Mouse (Mus musculus): ENCODE results near the gene Tmem63a. TPM values are rescaled to one million over a fixed set of nuclear protein-coding genes. Genes with fewer than 3 reads are reported as not detected.

The Tmem63a gene
- total RNA-seq, 1 experiment: 14.7 TPM

DNA sequence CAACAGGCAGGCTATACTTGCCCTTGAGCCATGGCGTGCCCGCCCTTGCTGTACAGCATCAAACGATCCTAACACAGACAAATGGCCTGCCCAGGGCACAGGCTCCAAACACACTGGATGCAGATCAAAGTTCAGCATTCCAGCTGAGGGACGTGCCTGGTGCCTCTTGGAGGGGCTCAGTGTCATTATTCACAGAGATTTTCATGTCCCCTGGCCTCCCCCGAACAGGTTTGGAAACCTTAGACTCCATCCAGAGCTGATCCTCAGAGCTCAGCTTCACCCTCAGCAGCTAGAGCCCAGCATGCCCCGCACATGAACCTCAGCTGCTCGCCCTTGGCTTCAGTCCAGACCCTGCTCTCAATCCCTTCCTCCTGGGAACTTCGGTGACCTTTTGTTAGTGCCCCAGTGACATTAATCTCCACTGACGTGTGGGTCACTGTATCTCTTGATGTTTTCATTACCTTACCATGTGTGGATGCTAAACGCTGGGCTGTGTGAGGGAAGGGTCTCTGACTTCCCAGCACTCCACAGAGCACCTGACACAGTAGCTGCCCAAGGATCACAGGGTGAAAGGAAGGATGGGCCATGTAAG lies 58.5 kb downstream of the Tmem63a start:
- Histone ChIP-seq H3K4me3 (ENCODE audit: insufficient read depth in 1 of 2, low read depth in 1 of 2, low read length in 2 of 2, poor library complexity in 1 of 2, severe bottlenecking in 1 of 2) (no peak overlapping the region), H3K36me3 (ENCODE audit: control insufficient read depth, insufficient read depth, low read length, poor library complexity, severe bottlenecking) (no peaks in the 10 kb centered on the region), H3K9ac (ENCODE audit: insufficient read depth, low read depth, low read length, poor library complexity, severe bottlenecking) (no peak overlapping the region), H3K4me1 (ENCODE audit: control insufficient read depth in 2 of 2, insufficient read depth in 2 of 2, low read length in 2 of 2, poor library complexity in 1 of 2) (no peaks in the 10 kb centered on the region), H3K27ac (ENCODE audit: insufficient read depth, low read depth, low read length, poor library complexity, severe bottlenecking) (no peak overlapping the region), H3K9me3 (ENCODE audit: control insufficient read depth, insufficient read depth, low read depth, low read length) (no peaks in the 10 kb centered on the region)
- TF ChIP-seq ZNF384 (IDR thresholded peaks at IDR 0.05; ENCODE audit: low read depth, low read length): no peak
- no peak for TF ChIP-seq MAFK (IDR thresholded peaks at IDR 0.05; ENCODE audit: insufficient read depth, low read depth, low read length)
- in situ Hi-C loops (cut with MboI; ENCODE audit: low sequenced_read_pairs in 2 of 2, unreplicated experiment in 2 of 2): no loop called here
- no peak for DNase-seq (ENCODE audit: low read depth, low spot score)

DNA sequence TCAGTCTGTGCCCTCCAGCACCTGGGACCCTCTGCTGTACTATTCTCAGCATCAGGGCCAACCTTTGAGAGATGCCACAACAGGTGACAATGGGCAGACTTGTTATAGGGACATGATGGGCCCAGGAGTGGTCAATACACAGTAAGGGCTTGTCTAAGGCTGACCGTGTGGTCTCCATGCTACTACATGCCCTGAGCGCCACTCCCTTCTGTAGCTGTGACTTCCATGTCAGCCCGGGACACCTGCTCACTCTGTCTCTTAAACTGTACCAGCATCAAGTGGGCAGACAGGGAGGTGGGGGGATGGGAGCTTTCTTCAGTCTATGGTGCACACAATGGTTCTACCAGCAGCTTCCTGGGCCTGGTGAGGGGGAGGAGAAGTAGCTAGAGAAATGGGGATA lies 59.1 kb downstream of the Tmem63a start:
- no peaks in the 10 kb centered on the region for H3K9me3 ChIP-seq (ENCODE audit: control insufficient read depth, insufficient read depth, low read depth, low read length)
- H3K4me1 ChIP-seq (ENCODE audit: control insufficient read depth in 2 of 2, insufficient read depth in 2 of 2, low read length in 2 of 2, poor library complexity in 1 of 2): no peaks in the 10 kb centered on the region
- DNase-seq (ENCODE audit: low read depth, low spot score): no peak
- in situ Hi-C loops (cut with MboI; ENCODE audit: low sequenced_read_pairs in 2 of 2, unreplicated experiment in 2 of 2): no loop called here
- TF ChIP-seq CHD2 (IDR thresholded peaks at IDR 0.05; ENCODE audit: low read depth, low read length) (no peak), ZNF384 (IDR thresholded peaks at IDR 0.05; ENCODE audit: low read depth, low read length) (no peak), ZC3H11A (IDR thresholded peaks at IDR 0.05; ENCODE audit: borderline replicate concordance, low read depth, low read length) (no peak), HCFC1 (IDR thresholded peaks at IDR 0.05; ENCODE audit: borderline replicate concordance, insufficient read depth, low read length) (no peak), MAFK (IDR thresholded peaks at IDR 0.05; ENCODE audit: insufficient read depth, low read depth, low read length) (no peak)
- H3K9ac ChIP-seq (ENCODE audit: insufficient read depth, low read depth, low read length, poor library complexity, severe bottlenecking): no peak overlapping the region
- no peak overlapping the region for H3K27ac ChIP-seq (ENCODE audit: insufficient read depth, low read depth, low read length, poor library complexity, severe bottlenecking)
- no peak overlapping the region for H3K4me3 ChIP-seq (ENCODE audit: insufficient read depth in 1 of 2, low read depth in 1 of 2, low read length in 2 of 2, poor library complexity in 1 of 2, severe bottlenecking in 1 of 2)
- H3K36me3 ChIP-seq (ENCODE audit: control insufficient read depth, insufficient read depth, low read length, poor library complexity, severe bottlenecking): no peaks in the 10 kb centered on the region

DNA sequence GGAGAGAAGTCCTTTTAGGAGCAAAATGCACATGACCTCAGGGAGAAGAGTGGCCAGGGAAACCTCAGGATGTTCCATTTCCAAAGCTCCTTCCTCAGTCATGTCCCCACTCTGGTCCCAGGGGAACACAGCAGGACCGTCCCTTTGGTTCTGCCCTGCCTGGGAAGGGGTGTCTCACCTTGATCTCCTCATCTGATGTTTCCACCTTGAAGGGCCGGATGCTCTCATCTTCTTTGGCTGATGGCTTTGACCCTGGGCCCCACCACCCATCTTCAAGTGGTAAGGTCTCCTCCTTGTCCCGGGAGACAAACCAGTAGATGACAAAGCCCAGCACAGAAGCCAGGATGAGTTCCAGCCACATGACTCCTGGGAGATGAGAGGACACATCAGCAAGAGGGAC lies 59.5 kb downstream of the Tmem63a start:
- H3K36me3 ChIP-seq (ENCODE audit: control insufficient read depth, insufficient read depth, low read length, poor library complexity, severe bottlenecking): no peaks in the 10 kb centered on the region
- no peak overlapping the region for H3K9ac ChIP-seq (ENCODE audit: insufficient read depth, low read depth, low read length, poor library complexity, severe bottlenecking)
- H3K9me3 ChIP-seq (ENCODE audit: control insufficient read depth, insufficient read depth, low read depth, low read length): no peaks in the 10 kb centered on the region
- no peak for TF ChIP-seq CHD2 (IDR thresholded peaks at IDR 0.05; ENCODE audit: low read depth, low read length)
- no peak for TF ChIP-seq HCFC1 (IDR thresholded peaks at IDR 0.05; ENCODE audit: borderline replicate concordance, insufficient read depth, low read length)
- TF ChIP-seq MAFK (IDR thresholded peaks at IDR 0.05; ENCODE audit: insufficient read depth, low read depth, low read length): no peak
- no peak for TF ChIP-seq ZC3H11A (IDR thresholded peaks at IDR 0.05; ENCODE audit: borderline replicate concordance, low read depth, low read length)
- TF ChIP-seq ZNF384 (IDR thresholded peaks at IDR 0.05; ENCODE audit: low read depth, low read length): no peak
- in situ Hi-C loops (cut with MboI; ENCODE audit: low sequenced_read_pairs in 2 of 2, unreplicated experiment in 2 of 2): no loop called here
- no peak overlapping the region for H3K4me3 ChIP-seq (ENCODE audit: insufficient read depth in 1 of 2, low read depth in 1 of 2, low read length in 2 of 2, poor library complexity in 1 of 2, severe bottlenecking in 1 of 2)
- H3K4me1 ChIP-seq (ENCODE audit: control insufficient read depth in 2 of 2, insufficient read depth in 2 of 2, low read length in 2 of 2, poor library complexity in 1 of 2): no peaks in the 10 kb centered on the region
- no peak overlapping the region for H3K27ac ChIP-seq (ENCODE audit: insufficient read depth, low read depth, low read length, poor library complexity, severe bottlenecking)
- no peak for DNase-seq (ENCODE audit: low read depth, low spot score)

DNA sequence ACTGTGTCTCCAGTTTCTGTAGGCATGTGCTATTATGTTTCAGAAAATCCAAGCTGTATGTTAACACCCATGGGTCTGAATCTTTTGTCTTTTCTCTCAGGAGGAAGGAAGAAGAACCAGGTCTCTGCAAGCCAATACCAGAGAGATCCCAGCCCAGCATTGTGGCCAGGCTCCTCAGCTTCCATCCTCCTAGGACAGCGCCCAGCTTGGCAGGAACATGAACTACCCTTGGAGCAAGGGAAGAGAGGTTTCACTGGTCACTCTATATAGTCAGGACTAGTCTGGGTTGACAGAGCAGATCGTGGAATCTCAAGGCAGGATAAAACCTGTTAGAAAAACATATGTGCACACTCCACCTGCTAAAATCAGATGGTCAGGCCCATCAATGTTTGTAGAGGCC lies 61.6 kb downstream of the Tmem63a start:
- in situ Hi-C loops (cut with MboI; ENCODE audit: low sequenced_read_pairs in 2 of 2, unreplicated experiment in 2 of 2): no loop called here
- H3K9me3 ChIP-seq (ENCODE audit: control insufficient read depth, insufficient read depth, low read depth, low read length): no peaks in the 10 kb centered on the region
- no peak overlapping the region for H3K27ac ChIP-seq (ENCODE audit: insufficient read depth, low read depth, low read length, poor library complexity, severe bottlenecking)
- no peak overlapping the region for H3K4me3 ChIP-seq (ENCODE audit: insufficient read depth in 1 of 2, low read depth in 1 of 2, low read length in 2 of 2, poor library complexity in 1 of 2, severe bottlenecking in 1 of 2)
- no peak overlapping the region for H3K9ac ChIP-seq (ENCODE audit: insufficient read depth, low read depth, low read length, poor library complexity, severe bottlenecking)
- H3K4me1 ChIP-seq (ENCODE audit: control insufficient read depth in 2 of 2, insufficient read depth in 2 of 2, low read length in 2 of 2, poor library complexity in 1 of 2): no peaks in the 10 kb centered on the region
- H3K36me3 ChIP-seq (ENCODE audit: control insufficient read depth, insufficient read depth, low read length, poor library complexity, severe bottlenecking): no peaks in the 10 kb centered on the region
- DNase-seq (ENCODE audit: low read depth, low spot score): no peak
- no peak for TF ChIP-seq MAFK (IDR thresholded peaks at IDR 0.05; ENCODE audit: insufficient read depth, low read depth, low read length)
- no peak for TF ChIP-seq ZC3H11A (IDR thresholded peaks at IDR 0.05; ENCODE audit: borderline replicate concordance, low read depth, low read length)
- no peak for TF ChIP-seq CHD2 (IDR thresholded peaks at IDR 0.05; ENCODE audit: low read depth, low read length)
- TF ChIP-seq HCFC1 (IDR thresholded peaks at IDR 0.05; ENCODE audit: borderline replicate concordance, insufficient read depth, low read length): no peak
- no peak for TF ChIP-seq ZNF384 (IDR thresholded peaks at IDR 0.05; ENCODE audit: low read depth, low read length)

DNA sequence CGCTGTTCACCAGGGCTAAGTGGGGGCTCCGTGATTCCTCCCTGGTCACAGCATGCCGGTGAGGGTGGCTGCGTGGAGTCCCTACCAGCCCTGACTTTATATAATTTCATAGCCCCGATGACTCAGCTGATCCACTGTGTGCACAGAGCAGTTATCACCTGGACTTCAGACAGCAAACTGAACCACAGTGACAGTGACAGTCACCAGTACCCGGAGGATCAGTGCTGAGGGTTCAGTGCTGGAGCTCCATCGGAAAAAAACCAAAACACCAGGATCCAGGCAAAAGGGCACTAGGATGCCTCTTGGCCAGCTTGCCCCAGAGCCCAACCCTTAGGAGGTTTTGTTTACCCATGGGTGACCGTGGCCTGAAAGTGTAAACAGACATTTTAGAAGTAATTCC lies 63.2 kb downstream of the Tmem63a start:
- H3K9ac ChIP-seq (ENCODE audit: insufficient read depth, low read depth, low read length, poor library complexity, severe bottlenecking): no peak overlapping the region
- H3K27ac ChIP-seq (ENCODE audit: insufficient read depth, low read depth, low read length, poor library complexity, severe bottlenecking): no peak overlapping the region
- in situ Hi-C loops (cut with MboI; ENCODE audit: low sequenced_read_pairs in 2 of 2, unreplicated experiment in 2 of 2): no loop called here
- H3K4me1 ChIP-seq (ENCODE audit: control insufficient read depth in 2 of 2, insufficient read depth in 2 of 2, low read length in 2 of 2, poor library complexity in 1 of 2): peaks cover 0 to 6% of the 10 kb centered on the region in 2 experiments; a peak in 2 of 4 replicates
- no peak for DNase-seq (ENCODE audit: low read depth, low spot score)
- TF ChIP-seq HCFC1 (IDR thresholded peaks at IDR 0.05; ENCODE audit: borderline replicate concordance, insufficient read depth, low read length): no peak
- no peak for TF ChIP-seq ZC3H11A (IDR thresholded peaks at IDR 0.05; ENCODE audit: borderline replicate concordance, low read depth, low read length)
- no peak for TF ChIP-seq MAFK (IDR thresholded peaks at IDR 0.05; ENCODE audit: insufficient read depth, low read depth, low read length)
- no peak for TF ChIP-seq CHD2 (IDR thresholded peaks at IDR 0.05; ENCODE audit: low read depth, low read length)
- TF ChIP-seq ZNF384 (IDR thresholded peaks at IDR 0.05; ENCODE audit: low read depth, low read length): no peak
- H3K4me3 ChIP-seq (ENCODE audit: insufficient read depth in 1 of 2, low read depth in 1 of 2, low read length in 2 of 2, poor library complexity in 1 of 2, severe bottlenecking in 1 of 2): no peak overlapping the region
- no peaks in the 10 kb centered on the region for H3K36me3 ChIP-seq (ENCODE audit: control insufficient read depth, insufficient read depth, low read length, poor library complexity, severe bottlenecking)
- no peaks in the 10 kb centered on the region for H3K9me3 ChIP-seq (ENCODE audit: control insufficient read depth, insufficient read depth, low read depth, low read length)

All from ES-E14 (cell line).